Mouse (Mus musculus) spleen, adult 2 months (tissue): ENCODE results near the gene Rhox4g.
"Not testable (repeated sequence)": the region's sequence is repeated elsewhere in the genome, so short reads cannot be mapped to it uniquely, and the experiment has no call there.

ENCODE experiments used
- CTCF ChIP-seq: fragments of 200-500 bp; IDR thresholded peaks from 2 replicates; pipeline ENCODE4 v1.5.1; 2011; ENCODE audit warnings: mild to moderate bottlenecking, inconsistent platforms; ENCODE audit not compliant: insufficient read depth, insufficient read length, insufficient replicate concordance; ENCODE audit errors: extremely low read depth
- POLR2A ChIP-seq: fragments of 200-500 bp; IDR thresholded peaks from 2 replicates; pipeline ENCODE4 v1.6.1; 2011; ENCODE audit warnings: low read depth, low read length, inconsistent platforms

- not testable (repeated sequence) for TF ChIP-seq CTCF, POLR2A
Observed at GRCm38 (mm10) chrX:37651227-37651626, at the start of gene Rhox4g.
